Mouse (Mus musculus) heart, adult 9 months (tissue): ENCODE data around the gene Treh.

ENCODE experiments used
- DNase-seq, 2 experiments: peaks; one replicate each; pipeline ENCODE4 v3.0.0; 2022; ENCODE audit warnings: low spot score in 2 of 2

Gene Treh

GRCm38 (mm10) chr9:44678288-44678871 lies 5.3 kb downstream of the Treh start:
- DNase-seq = no peak

GRCm38 (mm10) chr9:44679565-44679964 lies 6.5 kb downstream of the Treh start:
- DNase-seq = no peak

GRCm38 (mm10) chr9:44683046-44683445 lies 10.0 kb downstream of the Treh start:
- no peak for DNase-seq

GRCm38 (mm10) chr9:44685346-44686330 lies 12.6 kb downstream of the Treh start:
- peak; percentile 50 to 68 for DNase-seq

- no peak for DNase-seq
Observed at GRCm38 (mm10) chr9:44686638-44687037, 13.6 kb downstream of the Treh start.

GRCm38 (mm10) chr9:44688013-44688412 lies 15.0 kb downstream of the Treh start:
- no peak for DNase-seq

- no peak for DNase-seq
Observed at GRCm38 (mm10) chr9:44690641-44691040, 17.6 kb downstream of the Treh start.

GRCm38 (mm10) chr9:44691671-44692520 lies 18.9 kb downstream of the Treh start:
- peak; percentile 83 to 84 for DNase-seq

GRCm38 (mm10) chr9:44693071-44693470 lies 20.0 kb downstream of the Treh start:
- no peak for DNase-seq

- no peak for DNase-seq
Observed at GRCm38 (mm10) chr9:44697866-44698265, 24.8 kb downstream of the Treh start.

GRCm38 (mm10) chr9:44699196-44699595 lies 26.2 kb downstream of the Treh start:
- DNase-seq = no peak

- DNase-seq = no peak
Observed at GRCm38 (mm10) chr9:44699730-44700129, 26.7 kb downstream of the Treh start.

GRCm38 (mm10) chr9:44707749-44708428 lies 34.9 kb downstream of the Treh start:
- no peak for DNase-seq

- peak; percentile 73 to 83 for DNase-seq
Observed at GRCm38 (mm10) chr9:44708429-44708765, 35.4 kb downstream of the Treh start.

- DNase-seq = no peak
Observed at GRCm38 (mm10) chr9:44708925-44709324, 35.9 kb downstream of the Treh start.

- no peak for DNase-seq
Observed at GRCm38 (mm10) chr9:44709600-44709999, 36.6 kb downstream of the Treh start.

GRCm38 (mm10) chr9:44710213-44710612 lies 37.2 kb downstream of the Treh start:
- no peak for DNase-seq

- DNase-seq = no peak
Observed at GRCm38 (mm10) chr9:44711602-44712001, 38.6 kb downstream of the Treh start.

GRCm38 (mm10) chr9:44713080-44713479 lies 40.0 kb downstream of the Treh start:
- DNase-seq = no peak

- no peak for DNase-seq
Observed at GRCm38 (mm10) chr9:44713574-44713973, 40.5 kb downstream of the Treh start.

- DNase-seq = no peak
Observed at GRCm38 (mm10) chr9:44715109-44715508, 42.1 kb downstream of the Treh start.
